Mouse (Mus musculus) E14TG2a.4 (cell line): Measurements from ENCODE around the gene Igdcc3.

Experiments used
- CTCF ChIP-seq: conservative IDR thresholded peaks from 2 replicates; pipeline ENCODE4 v1.5.1; 2014; ENCODE audit warnings: low read length
- NANOG ChIP-seq: IDR thresholded peaks from 2 replicates; pipeline ENCODE4 v1.6.1; 2014; ENCODE audit warnings: borderline replicate concordance, low read length, mixed read lengths
- POU5F1 ChIP-seq: IDR thresholded peaks from 2 replicates; pipeline ENCODE4 v1.6.1; 2014; ENCODE audit warnings: low read length, borderline replicate concordance

DNA sequence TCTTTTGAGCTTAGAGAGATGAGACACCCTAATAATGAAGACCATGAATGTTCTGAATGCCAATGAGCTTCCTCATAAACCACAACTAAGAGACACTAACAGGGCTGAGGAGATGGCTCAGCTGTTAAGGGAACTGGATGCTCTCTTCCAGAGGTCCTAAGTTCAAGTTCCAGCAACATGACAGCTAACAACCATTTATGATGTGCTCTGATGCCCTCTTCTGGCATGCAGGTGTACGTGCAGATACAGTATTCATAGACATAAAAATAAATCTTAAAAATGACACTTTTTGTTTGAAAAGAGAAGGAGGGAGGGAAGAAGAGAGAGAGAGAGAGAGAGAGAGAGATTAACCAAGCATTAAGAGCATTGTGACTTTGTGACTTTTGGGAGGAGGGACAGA is 23.9 kb downstream of the Igdcc3 start:
- peak; percentile 49 for TF ChIP-seq CTCF
- no peak for TF ChIP-seq POU5F1
- no peak for TF ChIP-seq NANOG
